Mouse (Mus musculus): ENCODE measurements around the gene Ceacam16.

Ceacam16 gene

GRCm38 (mm10) chr7:19861199-19861598, at the start of gene Ceacam16:
TSS of gene Ceacam16 (minus strand) at chr7:19861299.
- no peak for DNase-seq

DNA sequence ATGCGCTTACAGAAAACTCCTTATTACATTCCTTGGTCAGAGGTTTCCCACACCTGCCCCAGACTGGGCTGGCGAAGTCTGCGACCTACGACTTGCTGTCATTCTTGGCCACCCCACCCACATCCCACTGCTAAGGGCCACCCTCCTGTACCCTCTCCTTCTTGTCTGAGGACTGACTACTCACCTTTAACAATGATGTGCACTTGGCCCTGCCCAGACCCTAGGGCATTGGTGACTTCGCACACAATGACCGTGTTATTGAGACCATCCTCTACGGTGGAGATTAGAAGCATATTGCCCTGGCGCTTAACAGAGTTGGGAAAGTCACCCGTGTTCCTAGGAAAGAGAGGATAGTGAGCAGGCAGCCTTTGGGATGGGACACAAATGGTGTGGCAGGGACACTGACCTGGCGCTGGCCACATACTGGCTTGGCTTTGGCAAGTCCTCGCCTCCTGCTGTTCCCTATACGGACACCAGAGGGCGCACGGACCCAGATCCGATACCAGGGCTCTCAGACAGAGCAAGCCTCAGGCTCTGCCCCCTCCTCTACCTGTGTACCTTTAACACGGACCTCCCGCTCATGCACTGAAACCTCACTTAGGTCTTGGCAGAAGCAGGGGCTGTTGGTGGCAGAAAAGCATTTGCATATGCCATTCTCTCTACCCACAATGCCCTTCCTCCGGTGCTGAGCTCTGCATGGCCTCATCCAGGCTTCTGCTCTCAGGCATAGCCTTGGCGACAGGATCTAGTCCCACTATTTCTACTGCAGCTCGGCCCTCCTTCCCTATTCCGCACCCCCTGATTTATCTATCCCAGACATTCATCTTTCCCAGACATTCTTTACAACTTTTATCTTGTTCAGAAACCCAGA, 49.6 kb upstream of the Ceacam16 start:
- peak; percentile 78 to 85 for DNase-seq

DNA sequence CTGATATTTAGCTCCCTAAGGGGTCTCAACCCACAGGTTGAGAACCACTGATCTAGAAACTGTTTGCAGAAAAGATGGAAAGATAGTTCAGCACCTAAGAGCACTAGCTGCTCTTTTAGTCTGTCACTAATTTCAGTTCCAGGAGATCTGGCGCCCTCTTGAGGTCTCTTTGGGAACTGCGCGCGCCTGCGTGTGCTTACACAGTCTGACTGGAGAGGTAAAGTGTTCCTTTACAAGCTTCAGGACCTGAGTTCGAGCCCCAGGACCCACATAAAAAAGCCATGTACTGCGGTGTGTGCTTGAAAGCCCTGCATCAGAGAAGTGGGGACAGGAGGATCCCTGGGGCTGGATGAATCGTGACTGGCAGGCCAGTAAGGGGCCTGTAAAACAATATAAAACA, 28.8 kb upstream of the Ceacam16 start:
- DNase-seq: peak in 1 of 2 experiments; percentile 8

GRCm38 (mm10) chr7:19887849-19888248, 26.8 kb upstream of the Ceacam16 start, which contains the start of gene Ceacam19:
TSS of gene Ceacam19 (minus strand) at chr7:19887965.
- DNase-seq: no peak

DNA sequence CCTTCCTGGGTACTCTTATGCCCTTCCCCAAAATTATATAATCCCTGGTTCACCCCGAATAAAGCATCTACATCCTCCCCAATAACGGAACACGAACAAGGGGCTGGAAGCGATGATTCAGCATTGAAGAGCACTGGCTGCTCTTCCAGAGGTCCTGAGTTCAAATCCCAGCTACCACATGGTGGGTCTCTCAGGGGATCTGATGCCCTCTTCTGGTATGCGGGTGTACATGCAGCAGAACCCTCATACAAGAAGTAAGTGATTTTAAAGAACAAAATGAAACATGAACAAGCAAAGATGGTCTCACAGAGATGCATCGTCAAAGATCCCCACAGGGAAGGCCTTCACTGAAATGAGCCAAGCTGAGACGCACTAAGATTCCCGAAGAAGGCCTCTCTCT, 19.7 kb upstream of the Ceacam16 start:
- DNase-seq: no peak

GRCm38 (mm10) chr7:19876781-19877425, 15.8 kb upstream of the Ceacam16 start:
- no peak for DNase-seq

- peak in 1 of 2 experiments; percentile 37 for DNase-seq
These were observed 15.0 kb upstream of the Ceacam16 start for GRCm38 (mm10) chr7:19875948-19876682.

DNA sequence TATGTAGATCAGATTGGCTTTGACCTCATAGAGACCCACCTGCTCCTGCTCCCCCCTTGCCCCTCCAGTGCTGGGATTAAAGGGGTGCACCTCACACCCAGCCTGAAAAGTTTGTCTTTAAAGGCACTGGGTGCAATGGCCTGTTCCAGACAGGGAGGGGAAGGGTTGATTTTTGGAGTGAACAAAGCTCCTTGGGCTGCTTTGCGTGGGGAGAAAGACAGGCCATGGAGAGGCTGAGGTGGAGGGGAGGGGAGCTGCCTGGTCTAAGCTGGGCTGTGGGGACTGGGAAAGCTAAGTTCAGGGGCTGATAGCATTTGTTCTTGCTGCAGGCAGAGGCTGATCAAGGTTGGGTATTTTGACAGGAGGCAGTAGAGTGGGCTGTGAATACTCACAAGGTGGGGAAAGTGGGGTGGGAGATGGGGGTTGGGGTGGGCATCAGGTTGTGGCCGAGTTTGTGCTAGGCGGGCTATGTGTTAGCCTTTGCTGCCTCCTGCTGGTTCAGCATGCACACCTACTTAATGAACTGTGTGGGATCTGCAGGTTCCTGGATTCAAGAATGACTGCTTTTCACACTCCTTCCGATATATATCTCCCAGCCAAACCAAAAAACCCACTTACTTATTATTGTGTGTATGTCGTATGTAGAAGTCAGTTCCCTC, 11.0 kb upstream of the Ceacam16 start:
- DNase-seq: no peak

GRCm38 (mm10) chr7:19871137-19871621, 10.1 kb upstream of the Ceacam16 start:
- DNase-seq: no peak

DNA sequence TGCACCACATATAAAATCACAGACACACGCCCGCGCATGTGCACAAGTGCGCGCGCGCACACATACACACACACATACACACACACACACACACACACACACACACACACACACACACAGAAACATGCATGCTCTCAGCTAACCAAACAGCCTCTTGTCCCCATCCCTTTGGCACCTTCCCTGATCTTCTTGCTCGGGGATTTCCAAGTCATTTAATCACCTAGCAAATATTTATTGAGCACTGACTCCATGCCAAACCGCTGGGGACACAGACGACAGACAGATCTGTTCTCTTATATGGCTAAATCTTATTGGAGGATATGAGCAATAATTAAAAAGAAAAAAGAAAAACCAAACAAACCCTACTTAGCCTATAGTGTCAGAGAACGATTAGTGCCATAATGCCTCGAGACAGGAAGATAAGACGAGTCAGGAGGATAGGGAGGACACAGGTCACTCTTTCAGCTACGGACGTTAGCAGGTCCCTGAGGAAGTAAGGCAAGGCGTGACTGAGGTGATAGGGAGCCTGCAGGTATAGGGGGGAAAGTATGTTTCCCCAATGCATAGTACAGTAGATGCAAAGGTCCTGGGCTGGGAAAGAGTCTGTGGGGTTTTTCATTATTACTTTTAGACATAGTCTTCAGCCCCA, 6.8 kb upstream of the Ceacam16 start:
- no peak for DNase-seq

DNA sequence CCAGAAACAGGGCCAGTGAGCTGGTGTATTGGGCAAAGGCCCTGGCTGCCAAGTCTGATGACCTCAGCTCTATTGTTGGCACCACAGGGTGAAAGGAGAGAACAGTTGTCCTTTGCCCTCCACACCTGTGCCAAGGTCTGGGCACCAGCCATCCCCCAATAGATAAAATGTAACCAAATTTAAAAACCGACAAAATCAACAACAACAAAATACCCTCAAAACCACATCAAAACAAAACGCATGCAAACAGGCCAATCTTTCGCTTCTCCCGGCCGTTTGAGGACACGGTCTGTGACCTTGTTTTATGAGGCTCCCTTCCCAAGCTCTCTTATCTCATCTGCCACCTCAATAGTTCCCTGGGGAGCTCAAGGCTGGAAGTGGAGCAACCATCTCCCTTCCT, 5.4 kb upstream of the Ceacam16 start:
- no peak for DNase-seq

DNA sequence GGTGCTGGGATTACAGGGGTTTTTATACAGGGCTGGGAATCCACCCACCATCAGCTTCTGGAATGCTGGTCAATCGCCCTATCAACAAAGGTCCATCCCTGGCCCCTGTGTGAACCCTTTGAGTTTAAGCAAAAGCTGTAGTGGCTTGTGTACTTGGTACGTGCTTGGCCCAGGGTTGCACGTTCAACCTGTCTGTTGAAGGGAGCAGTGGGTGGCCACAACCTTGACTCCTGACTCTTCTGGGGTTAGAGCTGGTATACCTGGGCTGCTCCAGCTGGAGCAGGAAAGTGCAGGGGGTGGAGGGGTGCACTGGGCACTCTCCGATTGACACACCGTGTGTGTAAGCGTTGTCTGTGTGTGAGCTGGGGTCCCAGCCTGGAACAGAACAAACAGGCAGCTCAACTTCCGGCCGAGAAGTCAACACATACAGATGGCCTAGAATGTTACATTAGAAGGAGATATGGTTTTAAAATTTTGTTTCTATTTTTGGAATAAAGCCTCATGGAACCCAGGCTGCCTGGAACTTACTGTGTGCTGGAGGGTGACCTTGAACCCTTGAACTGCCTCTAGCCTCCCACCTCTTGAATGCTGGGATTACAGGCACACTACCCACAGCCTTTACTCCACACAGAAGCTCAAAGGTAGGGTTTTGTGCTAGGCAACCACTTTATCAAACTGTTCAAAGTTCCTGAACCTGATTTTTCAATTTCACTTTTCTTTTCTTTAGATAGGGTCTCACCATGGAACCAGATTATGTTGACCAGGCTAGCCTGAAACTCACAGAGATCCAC, 4.3 kb upstream of the Ceacam16 start:
- DNase-seq: no peak

- DNase-seq: no peak
These were observed 3.1 kb upstream of the Ceacam16 start for GRCm38 (mm10) chr7:19864241-19864640.

- no peak for DNase-seq
These were observed 1.4 kb downstream of the Ceacam16 start for GRCm38 (mm10) chr7:19859740-19860139.

DNA sequence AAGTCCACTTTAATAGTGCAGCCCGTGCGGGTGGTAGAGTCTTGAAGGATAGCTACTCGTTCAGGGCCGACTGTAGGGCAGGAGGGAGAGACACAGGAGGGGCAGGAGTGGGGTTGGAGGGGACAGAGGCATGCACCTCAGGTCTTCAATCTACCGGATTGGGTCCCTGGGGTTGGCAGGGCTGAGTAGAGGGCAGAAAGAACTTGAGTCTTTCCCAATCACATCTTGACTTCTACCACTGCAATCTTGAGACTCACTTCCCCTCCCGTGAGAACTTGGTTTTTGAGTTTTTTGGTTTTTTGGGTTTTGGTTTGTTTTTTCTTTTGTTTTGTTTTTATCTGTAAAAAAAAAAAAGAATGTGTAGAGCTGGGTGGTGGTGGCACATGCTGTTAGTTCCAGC, 4.8 kb downstream of the Ceacam16 start:
- DNase-seq: no peak

DNA sequence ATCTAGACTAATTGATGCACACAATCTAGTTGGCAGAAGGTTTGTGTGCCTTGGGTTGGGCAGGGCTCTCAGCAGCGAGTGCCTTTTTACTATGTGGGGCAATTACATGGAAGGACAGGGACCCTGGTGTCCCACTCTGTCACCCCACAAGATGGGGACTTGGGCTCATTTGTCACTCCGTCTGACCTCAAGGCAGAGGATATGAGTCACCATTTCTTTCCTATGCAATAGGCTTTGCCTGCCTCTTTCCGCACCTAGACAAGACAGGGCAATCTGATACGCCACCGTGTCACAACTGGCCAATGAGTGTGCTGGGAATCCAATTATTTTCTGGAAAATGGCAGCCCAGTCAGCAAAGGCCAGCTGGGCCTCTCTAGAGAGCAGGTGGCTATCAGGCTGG, 5.4 kb downstream of the Ceacam16 start:
- no peak for DNase-seq

GRCm38 (mm10) chr7:19853526-19853925, 7.6 kb downstream of the Ceacam16 start:
- DNase-seq: no peak

DNA sequence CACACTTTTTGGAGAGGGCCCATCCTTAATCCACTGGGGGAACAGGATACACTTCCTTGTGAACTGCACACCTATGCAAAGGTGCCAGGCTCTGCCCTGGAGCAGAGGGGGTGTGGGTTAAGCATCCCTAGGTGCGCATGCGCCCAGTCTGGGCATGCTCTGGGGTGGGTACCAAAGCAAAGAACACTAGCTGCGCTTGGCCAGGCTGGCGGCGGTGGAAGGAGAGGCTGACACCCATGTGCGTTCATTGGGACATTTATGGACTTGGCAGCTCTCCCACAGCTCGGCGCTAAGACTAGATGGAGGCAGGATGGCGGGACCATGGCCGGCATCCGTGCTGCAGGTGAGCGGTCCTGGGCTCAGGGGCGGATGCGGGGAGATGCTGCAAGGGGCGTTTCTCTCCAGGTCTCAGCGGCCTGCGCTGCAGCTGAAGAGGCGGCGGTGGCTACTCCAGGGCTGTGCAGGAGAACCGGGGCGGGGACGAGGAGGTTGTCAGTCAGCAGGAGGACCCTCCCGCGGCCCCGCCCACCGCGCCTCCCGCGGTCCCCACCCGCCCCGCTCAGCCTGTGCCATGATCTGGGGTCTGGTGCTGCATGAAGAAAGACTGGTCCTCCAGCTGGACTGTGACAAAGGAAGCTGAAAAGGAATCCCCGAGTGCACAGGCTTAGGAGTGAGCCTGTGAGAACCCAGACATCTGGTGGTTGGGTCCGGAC, 9.1 kb downstream of the Ceacam16 start, which contains the start of gene Gm19345:
Gm19345 (plus strand) TSS at position 146 of the 713 bp plus-strand sequence.
- DNase-seq: peak in 1 of 2 experiments; percentile 8

- no peak for DNase-seq
These were observed 16.5 kb downstream of the Ceacam16 start for GRCm38 (mm10) chr7:19844521-19845171.

- DNase-seq: peak; percentile 45 to 53
These were observed 17.5 kb downstream of the Ceacam16 start for GRCm38 (mm10) chr7:19843561-19843960.
